Mouse (Mus musculus): Measurements from ENCODE around the gene Samhd1. TPM values are rescaled to one million over a fixed set of nuclear protein-coding genes. Genes with fewer than 3 reads are reported as not detected.
A peak's percentile ranks its signal among the peaks of the same experiment; 100 is the strongest.

Samhd1 gene
- total RNA-seq, 2 experiments from 2014 or later: 12.0 to 14.1 TPM

- intact Hi-C loops (cut with DNase I): loop anchor here (5.0 kb wide), 2 partner anchors 34 to 199 kb away; no protein-coding TSS in a partner anchor
- no peak for DNase-seq (ENCODE audit: low spot score in 2 of 2)
These were observed 58.5 kb downstream of the Samhd1 start for GRCm38 (mm10) chr2:157076585-157076984.

GRCm38 (mm10) chr2:157075685-157076084 is 59.4 kb downstream of the Samhd1 start:
- intact Hi-C loops (cut with DNase I): loop anchor here (5.0 kb wide), 2 partner anchors 33 to 198 kb away; no protein-coding TSS in a partner anchor

GRCm38 (mm10) chr2:157075226-157075625 is 59.8 kb downstream of the Samhd1 start:
- no peak for DNase-seq (ENCODE audit: low spot score in 2 of 2)
- intact Hi-C loops (cut with DNase I): loop anchor here (5.0 kb wide), 2 partner anchors 33 to 198 kb away; no protein-coding TSS in a partner anchor

More at GRCm38 (mm10) chr2:157075685-157076084, 59.4 kb downstream of the Samhd1 start:
- no peak for DNase-seq (ENCODE audit: low spot score in 2 of 2)

- intact Hi-C loops (cut with DNase I): loop anchor here (5.0 kb wide), 2 partner anchors 32 to 197 kb away; no protein-coding TSS in a partner anchor
- DNase-seq (ENCODE audit: low spot score in 2 of 2): no peak
These were observed 60.3 kb downstream of the Samhd1 start for GRCm38 (mm10) chr2:157074772-157075171.

- intact Hi-C loops (cut with DNase I): no loop called here
- DNase-seq (ENCODE audit: low spot score in 2 of 2): no peak
These were observed 60.8 kb downstream of the Samhd1 start for GRCm38 (mm10) chr2:157074186-157074724.

GRCm38 (mm10) chr2:157073378-157074052 is 61.5 kb downstream of the Samhd1 start:
- DNase-seq (ENCODE audit: low spot score in 2 of 2): peak in 1 of 2 experiments; percentile 69
- intact Hi-C loops (cut with DNase I): no loop called here

- intact Hi-C loops (cut with DNase I): no loop called here
These were observed 62.6 kb downstream of the Samhd1 start for GRCm38 (mm10) chr2:157072316-157072990.

GRCm38 (mm10) chr2:157071556-157071955 is 63.5 kb downstream of the Samhd1 start:
- no peak for DNase-seq (ENCODE audit: low spot score in 2 of 2)
- intact Hi-C loops (cut with DNase I): no loop called here

More at GRCm38 (mm10) chr2:157072316-157072990, 62.6 kb downstream of the Samhd1 start:
- no peak for DNase-seq (ENCODE audit: low spot score in 2 of 2)

GRCm38 (mm10) chr2:157070365-157070764 is 64.7 kb downstream of the Samhd1 start:
- intact Hi-C loops (cut with DNase I): no loop called here
- DNase-seq (ENCODE audit: low spot score in 2 of 2): peak in 1 of 2 experiments; percentile 48

- intact Hi-C loops (cut with DNase I): no loop called here
- no peak for DNase-seq (ENCODE audit: low spot score in 2 of 2)
These were observed 65.2 kb downstream of the Samhd1 start for GRCm38 (mm10) chr2:157069755-157070315.

- intact Hi-C loops (cut with DNase I): no loop called here
- no peak for DNase-seq (ENCODE audit: low spot score in 2 of 2)
These were observed 65.7 kb downstream of the Samhd1 start for GRCm38 (mm10) chr2:157069355-157069735.

GRCm38 (mm10) chr2:157068701-157069354 is 66.2 kb downstream of the Samhd1 start:
- intact Hi-C loops (cut with DNase I): no loop called here
- DNase-seq (ENCODE audit: low spot score in 2 of 2): no peak

- intact Hi-C loops (cut with DNase I): no loop called here
- DNase-seq (ENCODE audit: low spot score in 2 of 2): no peak
These were observed 68.2 kb downstream of the Samhd1 start for GRCm38 (mm10) chr2:157066731-157067430.

- no peak for DNase-seq (ENCODE audit: low spot score in 2 of 2)
- intact Hi-C loops (cut with DNase I): no loop called here
These were observed 69.2 kb downstream of the Samhd1 start for GRCm38 (mm10) chr2:157065879-157066226.

GRCm38 (mm10) chr2:157064978-157065878 is 69.8 kb downstream of the Samhd1 start:
- DNase-seq (ENCODE audit: low spot score in 2 of 2): no peak
- intact Hi-C loops (cut with DNase I): no loop called here

GRCm38 (mm10) chr2:157064136-157064535 is 70.9 kb downstream of the Samhd1 start:
- DNase-seq (ENCODE audit: low spot score in 2 of 2): peak; percentile 55 to 71
- intact Hi-C loops (cut with DNase I): no loop called here

- intact Hi-C loops (cut with DNase I): no loop called here
- peak in 1 of 2 experiments; percentile 60 for DNase-seq (ENCODE audit: low spot score in 2 of 2)
These were observed 71.8 kb downstream of the Samhd1 start for GRCm38 (mm10) chr2:157063241-157063700.
